Mouse (Mus musculus) heart, adult 2 months (tissue): ENCODE measurements around the gene Srrd. TPM values are rescaled to one million over a fixed set of nuclear protein-coding genes. Genes with fewer than 3 reads are reported as not detected.
A peak's percentile ranks its signal among the peaks of the same experiment; 100 is the strongest.

ENCODE experiments used
- DNase-seq, 2 experiments: peaks; one replicate each; pipeline ENCODE4 v3.0.0; 2021
- H3K27ac ChIP-seq: fragments of 200-600 bp; 2 replicates; pipeline ENCODE4 v1.8.1; 2022
- H3K27me3 ChIP-seq: fragments of 200-500 bp; 2 replicates; pipeline ENCODE4 v1.6.1; 2012; ENCODE audit warnings: mild to moderate bottlenecking, low read length, inconsistent platforms, mixed read lengths; ENCODE audit not compliant: control insufficient read depth, insufficient read depth
- H3K36me3 ChIP-seq: fragments of 200-500 bp; 2 replicates; pipeline ENCODE4 v1.6.1; 2012; ENCODE audit warnings: low read length, inconsistent platforms; ENCODE audit not compliant: control insufficient read depth, insufficient read depth
- H3K4me1 ChIP-seq: fragments of 200-500 bp; 2 replicates; pipeline ENCODE4 v1.6.1; 2011; ENCODE audit warnings: low read length; ENCODE audit not compliant: control insufficient read depth, insufficient read depth
- H3K4me3 ChIP-seq: fragments of 200-600 bp; 2 replicates; pipeline ENCODE4 v1.8.1; 2022
- H3K79me2 ChIP-seq: fragments of 200-500 bp; replicated peaks from 2 replicates; pipeline ENCODE4 v1.6.1; 2012; ENCODE audit warnings: mild to moderate bottlenecking, inconsistent platforms, low read length, moderate library complexity, mixed read lengths; ENCODE audit not compliant: control insufficient read depth, insufficient read depth
- H3K9ac ChIP-seq: fragments of 200-500 bp; 2 replicates; pipeline ENCODE4 v1.6.1; 2012; ENCODE audit warnings: low read depth, mild to moderate bottlenecking, control low read depth, inconsistent platforms, low read length, mixed read lengths
- CTCF ChIP-seq: fragments of 200-600 bp; IDR thresholded peaks from 2 replicates; pipeline ENCODE4 v1.8.1; 2022; ENCODE audit warnings: antibody characterized with exemption, mild to moderate bottlenecking, moderate library complexity
- EP300 ChIP-seq: fragments of 200-500 bp; IDR thresholded peaks from 2 replicates; pipeline ENCODE4 v1.6.1; 2011; ENCODE audit warnings: low read depth, low read length, control low read depth; ENCODE audit not compliant: insufficient read depth
- POLR2A ChIP-seq: fragments of 200-500 bp; IDR thresholded peaks from 2 replicates; pipeline ENCODE4 v1.6.1; 2011; ENCODE audit warnings: mild to moderate bottlenecking, low read depth, low read length, control low read depth; ENCODE audit not compliant: insufficient read depth
- WGBS: fragments of 180-500 bp; shearing (Covaris S2); methylation state at CpG from one replicate; pipeline ENCODE4 v1.1.7; 2018; 5-methylcytosine and 5-hydroxymethylcytosine counted together
- intact Hi-C: fragments of 180-260 bp; cut with DNase I; formaldehyde crosslinking; loops from one replicate; pipeline ENCODE4 v1.15.1; 2025
- polyA plus RNA-seq: library from polyadenylated mRNA; depleted of rRNA; stranded (reverse); fragments of >200 nt; gene quantifications from 2 replicates; pipeline ENCODE4 v1.2.3, GENCODE M21; 2012
- total RNA-seq, 2 experiments: library from RNA; stranded (reverse); gene quantifications; 2 replicates each; pipeline ENCODE4 v1.2.3; 2021

Srrd gene
- total and polyA plus RNA-seq, 3 experiments, result 6.5 to 23.4 (median 7.3) TPM

DNA sequence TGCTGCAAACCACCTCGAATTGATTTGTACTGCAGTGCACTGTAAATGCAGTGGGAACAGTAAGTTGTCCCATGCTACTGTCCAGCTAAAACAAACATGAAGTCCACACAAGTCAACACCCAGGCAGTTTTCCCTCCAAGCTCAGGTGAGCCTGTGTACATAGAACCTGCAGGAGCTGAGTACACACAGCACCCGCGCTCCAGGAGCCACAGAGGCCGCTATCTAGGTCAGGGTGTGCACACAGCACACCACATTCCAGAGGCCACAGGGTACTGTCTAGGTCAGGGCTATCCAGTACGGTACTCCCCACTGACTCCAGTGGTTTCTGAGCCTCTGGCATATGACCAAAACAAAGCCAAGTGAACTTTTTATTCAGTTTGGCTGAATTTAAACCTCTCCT is 40.5 kb downstream of the Srrd start:
- H3K4me1 ChIP-seq, result peaks cover 29% of the 10 kb centered on the region
- H3K79me2 ChIP-seq, result peaks cover 8% of the 10 kb centered on the region; the same call in 1 of the 2 replicates
- TF ChIP-seq CTCF (no peak), POLR2A (no peak), EP300 (no peak)
- no peak overlapping the region for H3K9ac ChIP-seq
- H3K27ac ChIP-seq, result no peak overlapping the region
- intact Hi-C loops, result no loop called here
- H3K27me3 ChIP-seq, result no peaks in the 10 kb centered on the region
- 67% methylated on average over 5 of the region's 5 CpGs for WGBS
- no peak overlapping the region for H3K4me3 ChIP-seq
- DNase-seq, result no peak
- no peaks in the 10 kb centered on the region for H3K36me3 ChIP-seq

GRCm38 (mm10) chr5:112301694-112302093 is 41.1 kb downstream of the Srrd start:
- peaks cover 35% of the 10 kb centered on the region for H3K4me1 ChIP-seq
- H3K27me3 ChIP-seq, result no peaks in the 10 kb centered on the region
- 72% methylated on average over 4 of the region's 4 CpGs for WGBS
- H3K36me3 ChIP-seq, result no peaks in the 10 kb centered on the region
- TF ChIP-seq POLR2A, result no peak
- peak; percentile 42 for TF ChIP-seq CTCF
- intact Hi-C loops, result loop anchor here (2.0 kb wide), 1 partner anchor 13 kb away; no protein-coding TSS in a partner anchor
- H3K27ac ChIP-seq, result no peak overlapping the region
- H3K4me3 ChIP-seq, result no peak overlapping the region
- no peak overlapping the region for H3K9ac ChIP-seq
- peaks cover 8% of the 10 kb centered on the region; the same call in 1 of the 2 replicates for H3K79me2 ChIP-seq
- no peak for DNase-seq

GRCm38 (mm10) chr5:112300721-112301308 is 42.0 kb downstream of the Srrd start:
- DNase-seq, result no peak
- TF ChIP-seq CTCF (no peak), EP300 (no peak), POLR2A (no peak)

DNA sequence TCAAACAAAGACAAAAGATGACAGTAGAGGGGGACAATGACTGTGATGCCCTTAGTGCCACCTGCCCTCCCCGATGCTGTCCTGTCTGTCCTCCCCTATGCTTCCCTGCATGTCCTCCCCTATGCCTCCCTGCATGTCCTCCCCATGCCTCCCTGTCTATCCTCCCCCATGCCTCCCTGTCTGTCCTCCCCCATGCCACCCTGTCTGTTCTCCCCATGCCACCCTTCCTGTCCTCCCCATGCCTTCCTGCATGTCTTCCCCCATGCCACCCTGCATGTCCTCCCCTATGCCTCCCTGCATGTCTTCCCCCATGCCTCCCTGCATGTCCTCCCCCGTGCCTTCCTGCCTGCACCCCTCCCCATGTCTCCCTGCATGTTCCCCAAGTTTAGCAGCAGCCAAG is 42.7 kb downstream of the Srrd start:
- intact Hi-C loops, result loop anchor here (2.0 kb wide), 1 partner anchor 15 kb away; no protein-coding TSS in a partner anchor
- Histone ChIP-seq H3K79me2 (peaks cover 12% of the 10 kb centered on the region; the same call in 1 of the 2 replicates), H3K9ac (no peak overlapping the region), H3K4me1 (peaks cover 44% of the 10 kb centered on the region), H3K27ac (peak overlapping the region; percentile 84), H3K36me3 (no peaks in the 10 kb centered on the region), H3K4me3 (no peak overlapping the region), H3K27me3 (no peaks in the 10 kb centered on the region)
- no peak for DNase-seq
- TF ChIP-seq POLR2A (no peak), CTCF (no peak), EP300 (no peak)
- WGBS, result 53% methylated on average over 2 of the region's 2 CpGs

More at GRCm38 (mm10) chr5:112300721-112301308, 42.0 kb downstream of the Srrd start:
- 70% methylated on average over 6 of the region's 6 CpGs for WGBS
- H3K36me3 ChIP-seq, result no peaks in the 10 kb centered on the region
- H3K27me3 ChIP-seq, result no peaks in the 10 kb centered on the region
- peak overlapping the region; percentile 16 for H3K27ac ChIP-seq
- H3K4me3 ChIP-seq, result no peak overlapping the region
- peaks cover 38% of the 10 kb centered on the region for H3K4me1 ChIP-seq
- intact Hi-C loops, result loop anchor here (2.0 kb wide), 1 partner anchor 14 kb away; no protein-coding TSS in a partner anchor
- peaks cover 9% of the 10 kb centered on the region; the same call in 1 of the 2 replicates for H3K79me2 ChIP-seq
- no peak overlapping the region for H3K9ac ChIP-seq

GRCm38 (mm10) chr5:112299399-112299798 is 43.4 kb downstream of the Srrd start:
- Histone ChIP-seq H3K79me2 (peaks cover 17% of the 10 kb centered on the region), H3K4me1 (peaks cover 51% of the 10 kb centered on the region), H3K27ac (peak overlapping the region; percentile 84), H3K27me3 (no peaks in the 10 kb centered on the region), H3K9ac (no peak overlapping the region), H3K4me3 (no peak overlapping the region), H3K36me3 (no peaks in the 10 kb centered on the region)
- DNase-seq, result no peak
- intact Hi-C loops, result no loop called here
- WGBS, result 68% methylated on average over 4 of the region's 4 CpGs
- TF ChIP-seq POLR2A (no peak), CTCF (no peak), EP300 (no peak)

DNA sequence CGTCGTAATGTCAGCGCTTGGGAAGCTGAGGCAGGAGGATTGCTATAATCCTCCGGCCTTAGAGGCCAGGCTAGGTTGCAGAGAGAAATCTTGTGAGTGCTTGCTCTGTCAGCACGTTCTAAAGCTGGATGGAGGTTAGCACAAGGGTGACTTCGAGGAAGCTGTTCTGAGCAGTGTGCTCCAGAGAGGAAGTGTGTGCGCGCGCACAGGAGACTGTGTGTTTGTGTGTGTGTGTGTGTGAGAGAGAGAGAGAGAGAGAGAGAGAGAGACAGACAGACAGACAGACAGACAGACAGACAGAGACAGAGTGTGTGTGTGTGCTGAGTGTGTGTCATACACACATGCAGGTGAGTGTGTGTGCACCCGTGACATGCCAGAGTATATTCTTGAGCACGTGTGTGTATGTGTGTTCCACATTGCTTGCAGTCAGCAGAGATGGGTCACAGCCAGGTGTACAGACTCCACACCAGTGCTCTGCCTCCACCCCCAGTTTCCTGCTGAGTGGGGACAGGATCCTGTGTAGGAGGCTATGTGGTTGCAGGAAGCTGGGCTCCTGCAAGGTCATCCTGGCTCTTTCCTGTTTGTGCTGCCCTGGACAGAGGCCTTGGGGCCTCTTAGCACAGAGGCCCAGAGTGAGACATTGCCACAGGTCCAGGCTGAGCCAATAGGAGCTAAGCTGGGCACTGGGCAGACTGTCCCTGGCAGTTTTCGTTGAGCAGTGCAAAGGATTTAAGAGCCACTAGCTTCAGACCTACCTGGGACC is 44.4 kb downstream of the Srrd start:
- DNase-seq, result peak; percentile 65 to 78
- Histone ChIP-seq H3K27me3 (no peaks in the 10 kb centered on the region), H3K4me1 (peaks cover 56% of the 10 kb centered on the region), H3K36me3 (no peaks in the 10 kb centered on the region), H3K4me3 (no peak overlapping the region), H3K79me2 (peaks cover 22% of the 10 kb centered on the region), H3K27ac (peak overlapping the region; percentile 84), H3K9ac (peak overlapping the region; percentile 2; the same call in 1 of the 2 replicates)
- TF ChIP-seq POLR2A, result no peak
- peak; percentile 86 for TF ChIP-seq EP300
- intact Hi-C loops, result no loop called here
- WGBS, result 46% methylated on average over 12 of the region's 12 CpGs
